Mouse (Mus musculus) kidney, adult 10 weeks (tissue): ENCODE results near the gene Olig2. TPM values are rescaled to one million over a fixed set of nuclear protein-coding genes. Genes with fewer than 3 reads are reported as not detected.

Source experiments
- polyA plus RNA-seq: library from polyadenylated mRNA; stranded (reverse); fragments of 350-450 nt; fragmentation: Illumina TruSeq; extraction: RNeasy Lipid Tissue Mini Kit (QIAGEN cat#74804); gene quantifications from one replicate; pipeline ENCODE4 v1.2.3, GENCODE M21; 2014; ENCODE audit warnings: low read depth, low replicate concordance

Gene Olig2
- not detected for polyA plus RNA-seq

DNA sequence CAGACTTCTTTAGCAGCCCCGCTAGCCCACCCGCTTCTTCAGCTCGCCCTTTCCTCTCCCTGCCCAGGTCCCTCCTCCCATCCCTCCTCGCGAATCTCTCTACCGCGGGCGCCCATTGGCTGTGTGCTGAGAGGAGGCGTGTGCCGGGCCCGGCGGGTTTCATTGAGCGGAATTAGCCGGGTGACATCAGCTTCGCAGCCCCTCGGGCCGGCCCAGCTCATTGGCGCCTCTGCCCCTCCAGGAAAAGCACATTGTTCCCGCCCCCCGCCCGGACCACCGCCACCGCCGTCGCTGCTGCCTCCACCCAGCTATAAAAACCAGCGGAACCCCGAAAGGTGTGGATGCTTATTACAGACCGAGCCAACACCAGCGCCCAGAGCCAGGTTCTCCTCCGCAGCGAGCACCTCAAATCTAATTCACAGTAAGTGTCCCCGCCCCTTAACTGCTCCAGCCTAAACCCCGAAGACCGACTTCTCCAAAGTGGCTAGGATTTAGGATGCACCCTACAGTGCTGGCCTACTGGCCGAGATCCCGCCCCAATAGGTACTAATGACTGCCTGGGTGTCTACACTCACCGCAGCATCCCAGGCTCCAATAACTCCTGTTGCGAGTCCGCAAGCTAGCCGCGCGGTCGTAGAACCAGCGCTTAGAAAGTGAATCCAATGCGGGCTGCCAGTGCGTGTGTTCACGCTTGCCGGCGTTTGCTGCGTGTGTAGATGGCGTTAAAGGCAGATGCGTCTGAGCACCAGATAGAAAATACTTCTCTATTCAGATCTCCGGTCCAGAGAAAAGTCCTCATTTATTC lies at the start of gene Olig2:
Olig2 (plus strand) TSS at position 225 of the 805 bp plus-strand sequence.

GRCm38 (mm10) chr16:91269468-91270211 lies 44.4 kb downstream of the Olig2 start, which contains the start of gene Olig1:
TSS of gene Olig1 (plus strand) at chr16:91269772.

Other genes starting within 250 kb of the Olig2 start
- 24.9 TPM for gene Synj1, start 214.1 kb upstream of the Olig2 start, polyA plus RNA-seq
- gene Paxbp1, start 180.9 kb upstream of the Olig2 start, polyA plus RNA-seq, result 48.3 TPM
- gene 4932438H23Rik, start 130.3 kb upstream of the Olig2 start, polyA plus RNA-seq, result 0.16 TPM
- not detected for gene Olig1, start 44.3 kb downstream of the Olig2 start, polyA plus RNA-seq
- 62.9 TPM for gene Ifnar2, start 147.3 kb downstream of the Olig2 start, polyA plus RNA-seq
- 5.7 TPM for gene Gm21970, start 166.3 kb downstream of the Olig2 start, polyA plus RNA-seq
- 58.5 TPM for gene Il10rb, start 180.7 kb downstream of the Olig2 start, polyA plus RNA-seq